Mouse (Mus musculus) effector memory CD4-positive, alpha-beta T cell, adult 7 months (primary cell): ENCODE data around the gene H2-D1. TPM values are rescaled to one million over a fixed set of nuclear protein-coding genes. Genes with fewer than 3 reads are reported as not detected.

ENCODE experiments used
- polyA plus RNA-seq: library from polyadenylated mRNA; unstranded; fragments of 100-300 nt; shearing (Covaris generic); gene quantifications from one replicate; pipeline ENCODE4 v1.2.1, GENCODE M21; 2017

The H2-D1 gene
- polyA plus RNA-seq, result 6,702 TPM

DNA sequence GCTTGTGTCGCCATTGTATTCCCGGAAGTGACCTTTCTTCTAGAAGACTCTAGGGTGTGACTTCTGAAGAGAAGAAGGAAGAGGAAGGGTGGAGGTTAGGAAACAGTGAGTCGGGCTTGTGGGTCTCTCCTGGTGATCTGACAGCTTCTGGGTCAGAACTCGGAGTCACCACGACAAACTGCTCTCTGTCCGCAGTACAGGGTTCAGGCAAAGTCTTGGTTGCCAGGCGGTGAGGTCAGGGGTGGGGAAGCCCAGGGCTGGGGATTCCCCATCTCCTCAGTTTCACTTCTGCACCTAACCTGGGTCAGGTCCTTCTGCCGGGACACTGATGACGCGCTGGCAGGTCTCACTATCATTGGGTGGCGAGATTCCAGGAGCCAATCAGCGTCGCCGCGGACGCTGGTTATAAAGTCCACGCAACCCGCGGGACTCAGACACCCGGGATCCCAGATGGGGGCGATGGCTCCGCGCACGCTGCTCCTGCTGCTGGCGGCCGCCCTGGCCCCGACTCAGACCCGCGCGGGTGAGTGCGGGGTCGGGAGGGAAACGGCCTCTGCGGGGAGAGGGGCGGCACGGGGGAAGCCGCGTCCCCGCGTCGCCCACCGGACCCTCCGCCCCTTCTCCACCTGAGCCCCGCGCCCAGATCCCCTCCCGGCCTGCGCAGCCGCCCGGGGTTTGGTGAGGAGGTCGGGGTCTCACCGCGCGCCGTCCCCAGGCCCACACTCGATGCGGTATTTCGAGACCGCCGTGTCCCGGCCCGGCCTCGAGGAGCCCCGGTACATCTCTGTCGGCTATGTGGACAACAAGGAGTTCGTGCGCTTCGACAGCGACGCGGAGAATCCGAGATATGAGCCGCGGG lies at the start of gene H2-D1:
Gene H2-D1, plus strand, starts transcription at position 67 of the 859 bp plus-strand sequence.

DNA sequence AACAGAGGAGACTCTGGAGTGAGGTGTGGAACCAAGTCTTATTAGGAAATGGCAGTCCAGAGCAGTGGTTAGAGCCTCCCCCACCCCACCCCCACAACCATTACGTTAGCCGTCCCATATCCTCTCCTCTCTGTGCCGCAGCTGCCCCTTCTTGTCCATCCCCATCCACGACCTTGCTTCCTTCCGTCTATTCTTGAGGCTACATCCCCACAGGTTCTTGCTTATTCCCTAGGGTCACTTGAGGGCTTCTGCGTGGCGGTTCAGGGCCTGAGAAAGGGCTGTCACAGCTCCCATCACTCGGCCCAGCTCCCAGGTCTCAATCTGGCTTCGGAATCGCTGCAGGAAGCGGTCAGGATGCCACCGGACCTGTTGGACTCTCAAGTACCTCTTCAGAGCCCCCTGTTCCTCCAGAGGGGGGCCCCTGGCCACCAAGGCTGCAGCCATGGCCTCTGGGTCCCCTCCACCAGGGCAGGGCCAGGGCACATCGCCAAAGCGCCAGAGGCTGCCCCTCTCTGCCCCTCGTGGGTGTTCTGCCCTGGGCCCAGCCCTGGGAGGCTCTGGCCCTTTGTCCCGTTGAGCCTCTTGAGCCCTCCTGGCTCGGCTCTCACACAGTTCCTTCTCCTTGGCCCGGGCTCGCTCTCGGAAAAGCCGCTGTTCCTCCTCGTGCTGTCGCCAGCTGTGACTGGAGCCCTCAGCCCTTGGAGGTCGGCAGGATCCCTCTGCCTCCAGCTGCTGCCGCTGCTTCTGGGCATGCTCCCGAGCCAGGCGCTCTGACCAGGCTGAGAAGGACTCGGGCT lies 42.2 kb upstream of the H2-D1 start, which contains the start of gene Gm16181:
Gene Gm16181, plus strand, starts transcription at position 679 of the 797 bp plus-strand sequence.

DNA sequence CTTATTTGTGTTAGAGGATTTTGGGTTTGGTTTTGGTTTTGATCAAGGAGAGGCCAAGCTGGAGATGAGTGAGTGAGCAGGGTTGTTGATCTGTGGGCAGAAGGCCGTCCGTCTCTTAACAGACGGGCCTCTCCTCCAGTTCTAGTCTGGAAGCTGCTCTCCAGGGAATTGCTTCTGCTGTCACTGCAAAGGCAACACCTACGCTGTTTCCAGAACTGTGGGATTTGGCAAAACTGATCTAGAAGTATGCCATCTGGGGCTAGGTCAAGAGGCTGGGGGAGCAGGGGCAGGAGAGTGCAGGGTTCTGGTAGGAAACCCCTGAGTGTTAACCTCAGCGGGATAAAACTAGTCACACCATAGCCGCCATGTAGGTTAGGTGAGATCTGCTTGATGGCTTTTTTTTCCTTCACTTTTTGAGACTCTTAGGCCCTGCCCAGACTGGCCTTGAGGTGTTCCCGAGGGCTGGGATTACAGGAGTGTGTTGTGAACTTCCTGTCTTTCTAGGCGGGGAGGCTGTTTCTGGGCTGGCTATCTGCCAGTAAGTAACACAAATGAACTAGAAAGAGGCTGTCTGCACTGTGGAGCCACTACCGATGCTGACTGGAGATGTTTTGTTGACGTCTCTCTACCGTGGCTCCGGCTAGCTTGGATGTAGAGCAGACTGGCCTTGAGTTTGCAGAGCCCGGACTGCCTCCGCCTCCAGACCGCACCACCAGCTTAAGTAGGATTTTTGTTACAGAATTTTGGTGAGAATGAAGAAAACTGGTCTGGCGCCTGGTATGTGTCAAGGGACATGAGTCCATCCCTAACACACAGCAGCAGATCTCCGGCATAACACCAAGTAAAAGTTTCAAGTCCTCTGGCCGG lies 29.2 kb upstream of the H2-D1 start, which contains the start of gene Atp6v1g2:
Gene Atp6v1g2, plus strand, starts transcription at position 547 of the 867 bp plus-strand sequence.

DNA sequence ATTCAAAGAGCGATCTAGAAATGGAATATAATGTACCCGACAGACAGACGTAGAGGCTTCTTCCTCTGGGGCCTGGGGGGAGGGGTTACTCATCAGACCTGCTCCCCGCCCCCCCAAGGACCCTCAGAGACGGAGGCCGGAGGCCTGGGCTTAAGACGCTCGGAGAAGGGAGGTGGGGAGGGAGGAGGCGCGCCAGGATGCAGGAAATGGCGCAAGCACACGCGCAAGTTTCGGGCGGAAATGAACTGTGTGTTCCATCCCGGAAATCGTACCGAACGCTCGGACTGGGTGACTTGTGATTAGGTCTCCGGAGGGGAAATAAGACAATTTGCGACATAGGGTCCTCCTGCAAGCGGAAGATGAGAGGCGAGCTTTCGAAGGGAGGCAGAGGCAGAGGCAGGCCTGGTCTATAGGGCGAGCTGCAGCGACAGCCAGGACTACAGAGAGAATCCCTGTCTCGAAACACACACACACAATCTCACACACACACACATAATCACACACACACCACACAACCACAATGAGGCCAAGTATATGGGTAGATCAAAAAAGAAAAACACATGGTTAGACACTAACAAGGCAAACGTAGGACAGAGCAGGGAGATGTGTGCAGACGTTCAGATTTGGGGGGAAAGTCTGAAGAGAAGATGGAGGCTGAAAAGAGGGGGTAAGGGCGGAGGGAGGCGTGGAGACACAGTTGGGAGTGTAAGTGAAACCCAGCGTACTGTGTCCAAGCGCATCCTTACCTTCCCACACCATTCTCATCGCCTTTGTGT lies 26.7 kb upstream of the H2-D1 start, which contains the start of gene Nfkbil1:
Gene Nfkbil1, minus strand, starts transcription at position 179 of the 776 bp plus-strand sequence.

DNA sequence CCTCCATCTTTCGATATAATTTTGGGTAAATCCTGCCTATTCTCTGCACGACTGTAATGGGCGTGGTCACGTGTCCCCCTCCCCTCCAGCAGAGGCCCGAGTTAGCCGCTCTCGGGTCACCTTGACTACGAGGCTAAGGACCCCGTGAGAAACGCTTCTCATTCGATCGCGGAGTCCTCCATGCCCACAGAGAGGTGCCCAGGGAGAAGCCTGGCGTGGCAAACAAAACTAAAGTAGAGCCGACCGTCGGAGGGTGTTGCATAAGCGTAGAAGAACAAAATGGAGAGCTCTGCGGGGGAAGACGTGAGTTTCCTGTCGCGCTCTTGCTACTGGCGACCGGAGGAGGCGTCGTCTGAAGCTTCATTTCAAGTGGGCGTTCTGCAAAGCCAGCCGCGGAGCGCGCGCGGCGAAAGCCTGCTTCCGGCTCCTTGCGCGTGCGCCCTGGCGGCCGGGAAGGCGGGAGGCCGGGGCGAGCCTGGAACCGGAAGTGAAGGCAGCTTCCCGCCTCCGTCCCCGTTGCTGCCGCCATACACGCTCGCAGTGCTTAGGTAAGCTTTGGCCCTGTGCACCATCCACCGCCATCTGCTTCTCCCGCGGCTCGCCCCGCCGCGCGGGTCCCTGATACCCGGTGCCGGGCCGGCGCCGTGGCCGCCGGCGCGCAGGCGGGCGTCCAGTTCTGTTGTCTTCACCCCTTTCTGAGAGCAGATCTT lies 21.1 kb upstream of the H2-D1 start, which contains the start of gene Ddx39b:
Gene Ddx39b, plus strand, starts transcription at position 442 of the 710 bp plus-strand sequence.

Other genes starting within 250 kb of the H2-D1 start
- gene Vwa7, start 246.2 kb upstream of the H2-D1 start, polyA plus RNA-seq, result 0.37 TPM
- gene Sapcd1, start 234.7 kb upstream of the H2-D1 start, polyA plus RNA-seq, result not detected
- gene Msh5, start 216.0 kb upstream of the H2-D1 start, polyA plus RNA-seq, result 2.2 TPM
- gene Clic1, start 212.8 kb upstream of the H2-D1 start, polyA plus RNA-seq, result 334 TPM
- 0.85 TPM for gene Ddah2, start 203.7 kb upstream of the H2-D1 start, polyA plus RNA-seq
- not detected for gene Ly6g6c, start 197.3 kb upstream of the H2-D1 start, polyA plus RNA-seq
- gene Mpig6b, start 196.5 kb upstream of the H2-D1 start, polyA plus RNA-seq, result not detected
- not detected for gene Ly6g6e, start 185.8 kb upstream of the H2-D1 start, polyA plus RNA-seq
- not detected for gene Ly6g6d, start 184.7 kb upstream of the H2-D1 start, polyA plus RNA-seq
- not detected for gene Ly6g6f, start 177.1 kb upstream of the H2-D1 start, polyA plus RNA-seq
- 79.3 TPM for gene Abhd16a, start 173.5 kb upstream of the H2-D1 start, polyA plus RNA-seq
- gene Ly6g5c, start 154.5 kb upstream of the H2-D1 start, polyA plus RNA-seq, result not detected
- 1.8 TPM for gene Ly6g5b, start 147.3 kb upstream of the H2-D1 start, polyA plus RNA-seq
- 65.3 TPM for gene Gpank1, start 141.3 kb upstream of the H2-D1 start, polyA plus RNA-seq
- gene Csnk2b, start 140.7 kb upstream of the H2-D1 start, polyA plus RNA-seq, result 223 TPM
- gene D17H6S53E, start 136.4 kb upstream of the H2-D1 start, polyA plus RNA-seq, result 1.7 TPM
- gene Apom, start 130.7 kb upstream of the H2-D1 start, polyA plus RNA-seq, result not detected
- 56.5 TPM for gene Bag6, start 127.6 kb upstream of the H2-D1 start, polyA plus RNA-seq
- 24.5 TPM for gene Prrc2a, start 97.8 kb upstream of the H2-D1 start, polyA plus RNA-seq
- not detected for gene Aif1, start 86.7 kb upstream of the H2-D1 start, polyA plus RNA-seq
- gene Lst1, start 74.3 kb upstream of the H2-D1 start, polyA plus RNA-seq, result 4.4 TPM
- 1,113 TPM for gene Ltb, start 68.3 kb upstream of the H2-D1 start, polyA plus RNA-seq
- 156 TPM for gene Tnf, start 60.7 kb upstream of the H2-D1 start, polyA plus RNA-seq
- 55.4 TPM for gene Lta, start 57.4 kb upstream of the H2-D1 start, polyA plus RNA-seq
- gene Gm16181, start 41.9 kb upstream of the H2-D1 start, polyA plus RNA-seq, result not detected
- gene Atp6v1g2, start 29.1 kb upstream of the H2-D1 start, polyA plus RNA-seq, result 4.8 TPM
- 15.0 TPM for gene Nfkbil1, start 26.9 kb upstream of the H2-D1 start, polyA plus RNA-seq
- 149 TPM for gene Ddx39b, start 21.0 kb upstream of the H2-D1 start, polyA plus RNA-seq
- 0.89 TPM for gene H2-Q1, start 57.7 kb downstream of the H2-D1 start, polyA plus RNA-seq
- 19.2 TPM for gene H2-Q2, start 79.5 kb downstream of the H2-D1 start, polyA plus RNA-seq
- 42.4 TPM for gene H2-Q4, start 116.9 kb downstream of the H2-D1 start, polyA plus RNA-seq
- 1,228 TPM for gene H2-Q6, start 162.1 kb downstream of the H2-D1 start, polyA plus RNA-seq
- 3,053 TPM for gene H2-Q7, start 176.4 kb downstream of the H2-D1 start, polyA plus RNA-seq
- 189 TPM for gene H2-Q10, start 207.4 kb downstream of the H2-D1 start, polyA plus RNA-seq
- gene Pou5f1, start 243.3 kb downstream of the H2-D1 start, polyA plus RNA-seq, result not detected